Mouse (Mus musculus): ENCODE measurements at regions not wholly inside any gene's neighbourhood (a gene's known extent, or its start where the extent isn't known, plus 50 kb on each side); places are given as distances from the start of the nearest gene placed in this dataset.
A peak's percentile ranks its signal among the peaks of the same experiment; 100 is the strongest.

GRCm38 (mm10) chr13:82066674-82067270 is 283.9 kb downstream of the Cetn3 start:
- peak in 1 of 3 experiments; percentile 6 for TF ChIP-seq MYOD1 (IDR thresholded peaks at IDR 0.05; ENCODE audit: control insufficient read depth in 1 of 3, insufficient read length in 2 of 3, low read depth in 2 of 3)
- no peak for TF ChIP-seq USF1 (IDR thresholded peaks at IDR 0.05; ENCODE audit: low read depth)
- no peak for TF ChIP-seq POLR2A (IDR thresholded peaks at IDR 0.05; ENCODE audit: insufficient read length, low read depth)
- TF ChIP-seq MAX (IDR thresholded peaks at IDR 0.05; ENCODE audit: low read depth): no peak
- no peak for TF ChIP-seq POLR2AphosphoS2 (IDR thresholded peaks at IDR 0.05; ENCODE audit: insufficient read length, low read depth)
- no peak for TF ChIP-seq REST (IDR thresholded peaks at IDR 0.05; ENCODE audit: insufficient read depth, insufficient read length)
- TF ChIP-seq CEBPB (IDR thresholded peaks at IDR 0.05; ENCODE audit: insufficient read depth, poor library complexity, severe bottlenecking): no peak
- TF ChIP-seq TCF12 (IDR thresholded peaks at IDR 0.05; ENCODE audit: insufficient read depth, poor library complexity, severe bottlenecking): no peak
- TF ChIP-seq MYOG (IDR thresholded peaks at IDR 0.05; ENCODE audit: control insufficient read depth in 1 of 3, insufficient read depth in 1 of 3, insufficient read length in 2 of 3, low read depth in 2 of 3): no peak

Data from myocyte (in vitro differentiated cells).